Mouse (Mus musculus): ENCODE measurements around the gene Nim1k. TPM values are rescaled to one million over a fixed set of nuclear protein-coding genes. Genes with fewer than 3 reads are reported as not detected.

Nim1k gene
- polyA plus RNA-seq, 1 experiment from 2014 or later, result 0.47 TPM

DNA sequence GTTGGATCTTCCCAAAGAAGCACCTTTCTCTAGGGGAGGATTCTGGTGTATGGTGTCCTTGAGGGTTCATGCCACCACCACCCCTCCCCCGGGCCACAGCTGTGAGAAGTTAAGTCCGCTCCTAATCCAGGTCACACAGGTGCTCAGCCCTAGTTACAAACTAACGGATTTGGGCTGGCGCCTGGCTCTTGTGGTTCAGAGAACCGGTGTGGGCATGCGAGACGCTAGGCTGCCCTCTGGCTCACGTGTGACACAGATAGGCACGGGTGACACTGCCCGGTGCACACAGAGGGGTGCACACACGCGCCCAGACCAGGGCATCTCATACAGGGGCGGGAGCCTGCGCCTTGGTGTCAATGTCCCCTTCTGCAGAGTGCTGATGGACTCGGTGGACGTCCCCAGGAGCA lies 538 bp downstream of the Nim1k start:
- H3K36me3 ChIP-seq, result peaks cover 3% of the 10 kb centered on the region; the same call in 1 of the 2 replicates
- no peaks in the 10 kb centered on the region for H3K27me3 ChIP-seq (replicated peaks)
- under 1% methylated on average over 16 of the region's 16 CpGs for WGBS
- no peaks in the 10 kb centered on the region for H3K9me3 ChIP-seq (replicated peaks)
- peaks cover 8% of the 10 kb centered on the region; the same call in 1 of the 2 replicates for H3K4me1 ChIP-seq (replicated peaks)
- H3K4me2 ChIP-seq, result peak overlapping the region; percentile 96
- ATAC-seq (ENCODE audit: insufficient number of reproducible peaks, low FRiP score), result peak; percentile 64
- H3K27ac ChIP-seq (ENCODE audit: poor library complexity, severe bottlenecking), result no peak overlapping the region
- peak overlapping the region; percentile 56 for H3K4me3 ChIP-seq
- peak overlapping the region; percentile 69 for H3K9ac ChIP-seq

DNA sequence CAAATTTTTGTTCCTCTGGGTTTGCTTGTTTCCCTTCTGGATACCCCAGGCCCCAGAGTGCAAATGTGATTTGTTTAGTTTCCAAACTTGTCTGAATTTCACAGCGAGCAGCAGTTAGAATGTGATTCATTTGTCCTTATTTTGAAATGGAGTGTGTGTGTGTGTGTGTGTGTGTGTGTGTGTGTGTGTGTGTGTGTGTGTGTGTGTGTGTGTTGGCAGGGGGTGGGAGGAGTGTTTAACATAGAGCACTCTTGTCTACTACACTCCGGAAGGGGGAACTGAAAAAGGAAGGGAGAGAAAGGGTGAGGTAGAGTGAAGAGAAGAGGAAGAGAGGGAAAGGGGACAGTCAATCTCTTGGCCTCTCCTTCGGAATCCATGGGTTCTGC lies 1.1 kb downstream of the Nim1k start:
- peak overlapping the region; percentile 69; the same call in 1 of the 2 replicates for H3K9ac ChIP-seq
- no peaks in the 10 kb centered on the region for H3K27me3 ChIP-seq (replicated peaks)
- no peak overlapping the region for H3K27ac ChIP-seq (ENCODE audit: poor library complexity, severe bottlenecking)
- H3K36me3 ChIP-seq, result peaks cover 3% of the 10 kb centered on the region; the same call in 1 of the 2 replicates
- H3K4me1 ChIP-seq (replicated peaks), result peaks cover 8% of the 10 kb centered on the region; the same call in 1 of the 2 replicates
- H3K9me3 ChIP-seq (replicated peaks), result no peaks in the 10 kb centered on the region
- peak overlapping the region; percentile 56 for H3K4me3 ChIP-seq
- WGBS, result 35% methylated on average over 3 of the region's 3 CpGs
- ATAC-seq (ENCODE audit: insufficient number of reproducible peaks, low FRiP score), result no peak
- peak overlapping the region; percentile 96 for H3K4me2 ChIP-seq

DNA sequence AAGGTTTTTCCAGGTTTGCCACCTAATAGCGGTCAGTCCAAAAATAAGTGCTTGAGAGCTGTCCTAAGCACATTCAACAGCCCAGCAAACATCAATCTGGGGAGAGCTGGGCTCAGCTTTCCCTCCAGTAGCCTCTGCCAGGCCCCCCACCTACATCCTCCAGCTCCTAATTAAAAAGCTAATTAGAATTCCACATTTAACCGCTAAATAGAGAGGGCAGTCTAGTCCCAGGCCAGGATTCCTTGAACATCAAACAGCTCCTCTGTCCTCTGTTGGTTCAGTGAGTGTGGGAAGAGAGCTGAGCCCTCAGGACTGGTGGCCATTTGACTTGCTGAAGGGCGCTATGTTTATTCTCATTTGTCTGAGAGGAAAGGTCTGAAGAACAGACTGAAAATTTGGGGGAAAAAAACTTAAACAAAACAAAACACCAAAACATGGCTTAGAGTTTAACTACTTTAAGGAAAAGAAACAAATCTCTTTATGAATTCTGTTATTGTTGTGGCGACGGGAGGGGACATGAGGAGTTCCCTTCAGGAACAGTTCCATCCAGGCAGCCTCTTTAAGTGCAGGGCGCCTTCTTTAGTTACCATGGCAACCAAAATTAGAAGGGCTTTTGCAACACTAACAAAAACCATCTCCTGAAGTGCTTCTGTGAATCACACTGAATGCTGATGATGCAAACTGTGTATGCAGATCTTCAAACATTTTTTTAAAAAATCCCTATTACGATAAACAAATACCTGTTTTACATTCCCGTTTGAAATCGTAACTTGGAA lies 1.6 kb downstream of the Nim1k start:
- H3K9ac ChIP-seq, result no peak overlapping the region
- H3K9me3 ChIP-seq (replicated peaks), result no peaks in the 10 kb centered on the region
- no peak overlapping the region; the same call in 1 of the 2 replicates for H3K4me2 ChIP-seq
- 65% methylated on average over 9 of the region's 9 CpGs for WGBS
- peaks cover 8% of the 10 kb centered on the region; the same call in 1 of the 2 replicates for H3K4me1 ChIP-seq (replicated peaks)
- no peaks in the 10 kb centered on the region for H3K27me3 ChIP-seq (replicated peaks)
- ATAC-seq (ENCODE audit: insufficient number of reproducible peaks, low FRiP score), result no peak
- H3K4me3 ChIP-seq, result no peak overlapping the region
- H3K27ac ChIP-seq (ENCODE audit: poor library complexity, severe bottlenecking), result no peak overlapping the region
- H3K36me3 ChIP-seq, result peaks cover under 1% of the 10 kb centered on the region; the same call in 1 of the 2 replicates

DNA sequence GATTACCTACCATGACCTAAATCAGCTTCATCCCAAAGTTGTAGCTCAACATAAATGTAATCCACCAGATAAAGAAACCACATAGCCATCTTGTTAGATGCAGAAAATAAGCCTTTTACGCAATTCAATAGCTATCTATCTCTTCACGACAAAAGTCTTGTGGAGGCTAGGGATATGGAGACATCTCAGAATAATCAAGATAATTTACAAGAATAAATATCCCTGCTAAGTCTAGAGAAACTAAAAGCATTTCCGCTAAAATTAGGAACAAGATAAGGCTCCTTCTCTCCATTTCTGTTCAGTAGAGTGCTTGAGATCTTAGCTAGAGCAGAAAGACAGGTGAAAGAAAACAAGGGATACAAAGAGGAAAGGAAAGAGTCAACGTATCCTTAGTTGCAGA lies 8.8 kb downstream of the Nim1k start:
- H3K4me2 ChIP-seq, result no peak overlapping the region
- no peaks in the 10 kb centered on the region for H3K36me3 ChIP-seq
- H3K4me3 ChIP-seq, result no peak overlapping the region
- no peaks in the 10 kb centered on the region; the same call in 1 of the 2 replicates for H3K9me3 ChIP-seq (replicated peaks)
- H3K4me1 ChIP-seq (replicated peaks), result 0 out of 2 replicates have a peak, but pooled peaks cover 1% of the 10 kb centered on the region
- WGBS, result 69% methylated on average over 4 of the region's 4 CpGs
- no peak overlapping the region for H3K9ac ChIP-seq
- no peaks in the 10 kb centered on the region for H3K27me3 ChIP-seq (replicated peaks)
- no peak for ATAC-seq (ENCODE audit: insufficient number of reproducible peaks, low FRiP score)
- H3K27ac ChIP-seq (ENCODE audit: poor library complexity, severe bottlenecking), result no peak overlapping the region

GRCm38 (mm10) chr13:119743470-119743869 lies 12.2 kb downstream of the Nim1k start:
- Histone ChIP-seq H3K27ac (ENCODE audit: poor library complexity, severe bottlenecking) (no peak overlapping the region), H3K9ac (no peak overlapping the region), H3K4me2 (no peak overlapping the region), H3K27me3 (replicated peaks) (no peaks in the 10 kb centered on the region), H3K4me3 (no peak overlapping the region), H3K36me3 (no peaks in the 10 kb centered on the region), H3K4me1 (replicated peaks) (peaks cover 9% of the 10 kb centered on the region; the same call in 1 of the 2 replicates), H3K9me3 (replicated peaks) (no peaks in the 10 kb centered on the region; the same call in 1 of the 2 replicates)
- WGBS, result 71% methylated on average over 3 of the region's 3 CpGs
- ATAC-seq (ENCODE audit: insufficient number of reproducible peaks, low FRiP score), result no peak

DNA sequence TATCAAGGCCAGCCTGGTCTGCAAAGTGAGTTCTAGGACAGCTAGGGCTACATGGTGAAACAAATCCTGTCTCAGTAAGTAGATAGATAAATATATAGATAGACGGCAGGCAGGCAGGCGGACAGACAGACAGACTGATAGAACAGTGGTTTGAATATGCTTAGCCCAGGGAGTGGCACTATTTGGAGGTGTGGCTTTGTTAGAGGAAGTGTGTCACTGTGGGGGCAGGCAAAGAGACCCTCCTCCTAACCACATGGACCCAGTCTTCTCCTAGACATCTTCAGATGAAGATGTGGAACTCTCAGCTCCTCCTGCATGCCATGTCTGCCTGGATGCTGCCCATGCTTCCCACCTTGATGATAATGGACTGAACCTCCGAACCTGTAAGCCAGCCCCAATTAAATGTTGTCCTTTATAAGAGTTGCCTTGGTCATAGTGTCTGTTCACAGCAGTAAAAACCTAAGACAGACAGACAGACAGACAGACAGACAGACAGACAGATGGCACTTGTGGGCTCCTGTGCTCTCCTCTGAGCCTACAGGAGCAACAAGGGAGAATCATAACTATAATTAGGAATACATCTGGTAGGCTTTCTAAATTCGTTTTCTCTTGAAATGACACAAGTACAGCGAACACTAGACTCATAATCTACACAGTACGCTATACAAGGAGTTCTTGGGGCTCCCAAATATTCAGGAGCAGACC lies 12.8 kb downstream of the Nim1k start:
- Histone ChIP-seq H3K9ac (no peak overlapping the region), H3K9me3 (replicated peaks) (no peaks in the 10 kb centered on the region), H3K36me3 (no peaks in the 10 kb centered on the region), H3K27ac (ENCODE audit: poor library complexity, severe bottlenecking) (no peak overlapping the region), H3K4me2 (no peak overlapping the region), H3K4me1 (replicated peaks) (peaks cover 9% of the 10 kb centered on the region; the same call in 1 of the 2 replicates), H3K27me3 (replicated peaks) (no peaks in the 10 kb centered on the region), H3K4me3 (no peak overlapping the region)
- 73% methylated on average over 6 of the region's 6 CpGs for WGBS
- ATAC-seq (ENCODE audit: insufficient number of reproducible peaks, low FRiP score), result no peak

DNA sequence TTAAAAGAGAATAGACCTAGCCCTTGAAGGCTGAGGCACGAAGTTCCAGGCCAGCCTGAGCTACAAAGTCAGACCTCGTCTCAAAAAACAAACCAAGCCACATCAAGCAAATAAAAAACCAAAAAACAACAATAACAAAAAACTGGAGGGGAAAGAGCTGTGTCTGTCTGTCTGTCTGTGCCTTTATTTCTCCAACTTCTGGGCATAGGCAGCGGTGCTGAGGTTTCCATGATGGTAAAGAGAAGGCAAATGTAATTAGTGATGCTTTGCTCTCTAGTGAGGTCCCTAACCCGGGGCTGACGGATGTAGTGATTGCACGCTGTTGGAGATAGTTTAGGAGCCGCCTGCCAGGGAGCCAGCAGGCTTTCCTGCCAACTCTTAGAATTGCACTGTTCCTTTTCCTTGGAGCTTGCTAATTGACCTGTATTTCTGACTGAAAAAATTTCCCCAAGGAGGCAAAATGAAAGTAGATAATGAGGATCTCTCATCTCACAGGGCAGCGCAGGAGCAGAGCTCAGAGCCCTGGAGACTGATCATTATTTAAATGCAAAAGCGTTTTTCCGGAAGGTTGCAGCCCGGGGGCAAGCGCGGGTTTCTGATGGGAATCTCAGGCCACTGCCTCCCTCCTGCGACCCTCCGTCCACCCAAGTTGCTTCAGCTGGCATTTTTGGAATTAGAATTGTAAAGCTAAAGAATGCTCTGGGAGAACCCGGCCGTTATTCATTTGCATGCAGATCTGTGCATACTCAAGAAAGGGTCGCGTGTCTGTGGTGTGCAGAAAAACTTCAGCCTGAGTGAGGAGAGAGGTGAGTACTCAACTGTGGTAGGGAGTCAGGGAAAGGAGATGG lies 14.1 kb downstream of the Nim1k start:
- H3K9me3 ChIP-seq (replicated peaks), result no peaks in the 10 kb centered on the region
- H3K4me3 ChIP-seq, result peak overlapping the region; percentile 36
- no peak for ATAC-seq (ENCODE audit: insufficient number of reproducible peaks, low FRiP score)
- no peak overlapping the region for H3K27ac ChIP-seq (ENCODE audit: poor library complexity, severe bottlenecking)
- no peaks in the 10 kb centered on the region for H3K36me3 ChIP-seq
- 7% methylated on average over 19 of the region's 19 CpGs for WGBS
- H3K27me3 ChIP-seq (replicated peaks), result no peaks in the 10 kb centered on the region
- peaks cover 9% of the 10 kb centered on the region; the same call in 1 of the 2 replicates for H3K4me1 ChIP-seq (replicated peaks)
- peak overlapping the region; percentile 71 for H3K4me2 ChIP-seq
- H3K9ac ChIP-seq, result peak overlapping the region; percentile 58

- Histone ChIP-seq H3K9ac (no peak overlapping the region), H3K9me3 (replicated peaks) (no peaks in the 10 kb centered on the region), H3K36me3 (no peaks in the 10 kb centered on the region), H3K4me1 (replicated peaks) (peaks cover 5% of the 10 kb centered on the region; the same call in 1 of the 2 replicates), H3K27me3 (replicated peaks) (no peaks in the 10 kb centered on the region), H3K27ac (ENCODE audit: poor library complexity, severe bottlenecking) (no peak overlapping the region), H3K4me2 (no peak overlapping the region), H3K4me3 (no peak overlapping the region)
- no peak for ATAC-seq (ENCODE audit: insufficient number of reproducible peaks, low FRiP score)
- 79% methylated on average over 6 of the region's 6 CpGs for WGBS
Observed at GRCm38 (mm10) chr13:119731448-119731847, 24.2 kb downstream of the Nim1k start.

GRCm38 (mm10) chr13:119729406-119729805 lies 26.3 kb downstream of the Nim1k start:
- Histone ChIP-seq H3K9ac (no peak overlapping the region), H3K9me3 (replicated peaks) (no peaks in the 10 kb centered on the region), H3K27me3 (replicated peaks) (no peaks in the 10 kb centered on the region), H3K36me3 (no peaks in the 10 kb centered on the region), H3K4me3 (no peak overlapping the region), H3K4me1 (replicated peaks) (peaks cover 5% of the 10 kb centered on the region; the same call in 1 of the 2 replicates), H3K27ac (ENCODE audit: poor library complexity, severe bottlenecking) (no peak overlapping the region), H3K4me2 (no peak overlapping the region)
- WGBS, result 76% methylated on average over 7 of the region's 7 CpGs
- no peak for ATAC-seq (ENCODE audit: insufficient number of reproducible peaks, low FRiP score)

- H3K9me3 ChIP-seq (replicated peaks), result no peaks in the 10 kb centered on the region
- peak overlapping the region; percentile 55 for H3K4me2 ChIP-seq
- WGBS, result 54% methylated on average over 26 of the region's 26 CpGs
- 0 out of 2 replicates have a peak overlapping the region, but pooled peaks have one; percentile 5 for H3K4me3 ChIP-seq
- H3K36me3 ChIP-seq, result no peaks in the 10 kb centered on the region
- no peak for ATAC-seq (ENCODE audit: insufficient number of reproducible peaks, low FRiP score)
- H3K4me1 ChIP-seq (replicated peaks), result peaks cover 5% of the 10 kb centered on the region; the same call in 1 of the 2 replicates
- H3K9ac ChIP-seq, result peak overlapping the region; percentile 41; the same call in 1 of the 2 replicates
- H3K27ac ChIP-seq (ENCODE audit: poor library complexity, severe bottlenecking), result no peak overlapping the region
- no peaks in the 10 kb centered on the region for H3K27me3 ChIP-seq (replicated peaks)
Observed at GRCm38 (mm10) chr13:119727608-119728387, 27.9 kb downstream of the Nim1k start.

All from heart, embryonic 12.5 days (tissue).